Mouse (Mus musculus) kidney, adult 10 weeks (tissue): ENCODE results near the gene Vmn2r70. TPM values are rescaled to one million over a fixed set of nuclear protein-coding genes. Genes with fewer than 3 reads are reported as not detected.

Experiments used
- polyA plus RNA-seq: library from polyadenylated mRNA; stranded (reverse); fragments of 350-450 nt; fragmentation: Illumina TruSeq; extraction: RNeasy Lipid Tissue Mini Kit (QIAGEN cat#74804); gene quantifications from one replicate; pipeline ENCODE4 v1.2.3, GENCODE M21; 2014; ENCODE audit warnings: low read depth, low replicate concordance

Vmn2r70 gene
- not detected for polyA plus RNA-seq

GRCm38 (mm10) chr7:85569092-85569491, at the start of gene Vmn2r70:
Vmn2r70 (minus strand) TSS chr7:85569192.

GRCm38 (mm10) chr7:85562787-85563186, 6.2 kb downstream of the Vmn2r70 start, which contains the start of gene Vmn2r71:
Vmn2r71 (plus strand) TSS chr7:85563087.

Other genes with a start within 250 kb of the Vmn2r70 start
- gene Vmn2r69, start 153.3 kb downstream of the Vmn2r70 start, polyA plus RNA-seq, result not detected
- gene Vmn2r71, start 6.1 kb downstream of the Vmn2r70 start, polyA plus RNA-seq, result not detected
- gene Vmn2r72, start 185.9 kb upstream of the Vmn2r70 start, polyA plus RNA-seq, result not detected